Mouse (Mus musculus) forebrain, embryonic 12.5 days (tissue): ENCODE measurements at regions not wholly inside any gene's neighbourhood (a gene's known extent, or its start where the extent isn't known, plus 50 kb on each side); places are given as distances from the start of the nearest gene placed in this dataset.

Source experiments
- ATAC-seq: fragments of 200-750 bp; cut with Nextera tagmentation; 2 replicates; pipeline ENCODE4 v1.8.0; 2017; ENCODE audit warnings: moderate TSS enrichment; ENCODE audit not compliant: low FRiP score
- H3K27ac ChIP-seq: fragments of 300-500 bp; sonication (generic); 2 replicates; pipeline ENCODE4 v1.5.1; 2016; ENCODE audit warnings: mild to moderate bottlenecking
- H3K27me3 ChIP-seq: fragments of 300-500 bp; sonication (generic); 2 replicates; pipeline ENCODE4 v1.6.1; 2016; ENCODE audit warnings: mild to moderate bottlenecking
- H3K36me3 ChIP-seq: fragments of 300-500 bp; sonication (generic); replicated peaks from 2 replicates; pipeline ENCODE4 v1.6.1; 2016; ENCODE audit warnings: mild to moderate bottlenecking
- H3K4me1 ChIP-seq: fragments of 300-500 bp; sonication (generic); 2 replicates; pipeline ENCODE4 v1.6.1; 2016
- H3K4me2 ChIP-seq: fragments of 300-500 bp; sonication (generic); 2 replicates; pipeline ENCODE4 v1.6.1; 2016; ENCODE audit warnings: mild to moderate bottlenecking, moderate library complexity
- H3K4me3 ChIP-seq: fragments of 300-500 bp; sonication (generic); replicated peaks from 2 replicates; pipeline ENCODE4 v1.5.1; 2016; ENCODE audit warnings: mild to moderate bottlenecking
- H3K9ac ChIP-seq: fragments of 300-500 bp; sonication (generic); 2 replicates; pipeline ENCODE4 v1.6.1; 2016; ENCODE audit warnings: mild to moderate bottlenecking
- H3K9me3 ChIP-seq: fragments of 300-500 bp; sonication (generic); 2 replicates; pipeline ENCODE4 v1.6.1; 2016
- WGBS: fragments of 180-500 bp; shearing (Covaris S2); methylation state at CpG from one replicate; pipeline ENCODE4 v1.1.7; 2016; 5-methylcytosine and 5-hydroxymethylcytosine counted together

- H3K9ac ChIP-seq: no peak overlapping the region
- H3K27me3 ChIP-seq: no peaks in the 10 kb centered on the region
- H3K4me1 ChIP-seq: no peaks in the 10 kb centered on the region
- ATAC-seq: 0 out of 2 replicates have a peak, but pooled peaks have one; percentile 23
- no peak overlapping the region for H3K4me2 ChIP-seq
- H3K4me3 ChIP-seq: no peak overlapping the region
- WGBS: 78% methylated on average over 2 of the region's 2 CpGs
- H3K27ac ChIP-seq: no peak overlapping the region
- H3K36me3 ChIP-seq: no peaks in the 10 kb centered on the region
- H3K9me3 ChIP-seq: no peaks in the 10 kb centered on the region
These were observed 420.3 kb downstream of the Basp1 start for GRCm38 (mm10) chr15:24993325-24993673.

GRCm38 (mm10) chr15:24992665-24993324, 420.8 kb downstream of the Basp1 start:
- Histone ChIP-seq H3K9ac (no peak overlapping the region), H3K4me3 (no peak overlapping the region), H3K9me3 (no peaks in the 10 kb centered on the region), H3K27me3 (no peaks in the 10 kb centered on the region), H3K4me1 (no peaks in the 10 kb centered on the region), H3K27ac (peak overlapping the region; percentile 36; the same call in 1 of the 2 replicates), H3K4me2 (no peak overlapping the region), H3K36me3 (no peaks in the 10 kb centered on the region)
- ATAC-seq: 0 out of 2 replicates have a peak, but pooled peaks have one; percentile 57
- 83% methylated on average over 14 of the region's 14 CpGs for WGBS

- H3K9ac ChIP-seq: no peak overlapping the region
- no peak for ATAC-seq
- H3K27me3 ChIP-seq: no peaks in the 10 kb centered on the region
- no peaks in the 10 kb centered on the region for H3K9me3 ChIP-seq
- WGBS: 58% methylated on average over 5 of the region's 5 CpGs
- H3K27ac ChIP-seq: no peak overlapping the region
- no peaks in the 10 kb centered on the region for H3K4me1 ChIP-seq
- H3K4me3 ChIP-seq: no peak overlapping the region
- no peaks in the 10 kb centered on the region for H3K36me3 ChIP-seq
- H3K4me2 ChIP-seq: no peak overlapping the region
These were observed 423.3 kb downstream of the Basp1 start for GRCm38 (mm10) chr15:24990082-24990786.

- WGBS: 54% methylated on average over 4 of the region's 4 CpGs
- no peak overlapping the region for H3K4me3 ChIP-seq
- no peaks in the 10 kb centered on the region for H3K4me1 ChIP-seq
- H3K9me3 ChIP-seq: no peaks in the 10 kb centered on the region
- no peak overlapping the region for H3K4me2 ChIP-seq
- no peaks in the 10 kb centered on the region for H3K36me3 ChIP-seq
- no peak for ATAC-seq
- no peaks in the 10 kb centered on the region for H3K27me3 ChIP-seq
- H3K9ac ChIP-seq: no peak overlapping the region
- no peak overlapping the region for H3K27ac ChIP-seq
These were observed 432.7 kb downstream of the Basp1 start for GRCm38 (mm10) chr15:24980841-24981240.

- Histone ChIP-seq H3K9ac (no peak overlapping the region), H3K4me1 (no peaks in the 10 kb centered on the region), H3K27me3 (no peaks in the 10 kb centered on the region), H3K4me2 (no peak overlapping the region), H3K4me3 (no peak overlapping the region), H3K27ac (no peak overlapping the region), H3K9me3 (no peaks in the 10 kb centered on the region), H3K36me3 (no peaks in the 10 kb centered on the region)
- 71% methylated on average over 5 of the region's 5 CpGs for WGBS
- no peak for ATAC-seq
These were observed 441.5 kb downstream of the Basp1 start for GRCm38 (mm10) chr15:24972020-24972419.

GRCm38 (mm10) chr15:24969391-24969812, 444.2 kb downstream of the Basp1 start:
- 0 out of 2 replicates have a peak, but pooled peaks cover 4% of the 10 kb centered on the region for H3K4me1 ChIP-seq
- no peak overlapping the region for H3K9ac ChIP-seq
- H3K27ac ChIP-seq: no peak overlapping the region
- H3K4me3 ChIP-seq: no peak overlapping the region
- H3K4me2 ChIP-seq: no peak overlapping the region
- no peak for ATAC-seq
- H3K27me3 ChIP-seq: no peaks in the 10 kb centered on the region
- no peaks in the 10 kb centered on the region for H3K36me3 ChIP-seq
- H3K9me3 ChIP-seq: no peaks in the 10 kb centered on the region
- WGBS: 52% methylated on average over 2 of the region's 2 CpGs

- Histone ChIP-seq H3K4me2 (no peak overlapping the region), H3K4me1 (0 out of 2 replicates have a peak, but pooled peaks cover 4% of the 10 kb centered on the region), H3K27me3 (no peaks in the 10 kb centered on the region), H3K36me3 (no peaks in the 10 kb centered on the region), H3K27ac (no peak overlapping the region), H3K9ac (no peak overlapping the region), H3K4me3 (no peak overlapping the region), H3K9me3 (no peaks in the 10 kb centered on the region)
- WGBS: 93% methylated on average over 7 of the region's 7 CpGs
- ATAC-seq: no peak
These were observed 444.8 kb downstream of the Basp1 start for GRCm38 (mm10) chr15:24968636-24969317.

- Histone ChIP-seq H3K9me3 (no peaks in the 10 kb centered on the region), H3K27ac (no peak overlapping the region), H3K4me3 (no peak overlapping the region), H3K9ac (no peak overlapping the region), H3K4me2 (no peak overlapping the region), H3K4me1 (no peaks in the 10 kb centered on the region), H3K36me3 (no peaks in the 10 kb centered on the region), H3K27me3 (no peaks in the 10 kb centered on the region)
- whole genome bisulfite sequencing: 88% methylated on average over 2 of the region's 2 CpGs
- ATAC-seq: no peak
These were observed 483.8 kb downstream of the Basp1 start for GRCm38 (mm10) chr15:24929742-24930141.

- Histone ChIP-seq H3K9ac (no peak overlapping the region), H3K9me3 (no peaks in the 10 kb centered on the region), H3K36me3 (no peaks in the 10 kb centered on the region), H3K27ac (no peak overlapping the region), H3K4me2 (no peak overlapping the region), H3K4me3 (no peak overlapping the region), H3K4me1 (no peaks in the 10 kb centered on the region), H3K27me3 (no peaks in the 10 kb centered on the region)
- no peak for ATAC-seq
- WGBS: 72% methylated on average over 1 of the region's 1 CpGs
These were observed 501.7 kb downstream of the Basp1 start for GRCm38 (mm10) chr15:24911866-24912265.

GRCm38 (mm10) chr15:24911466-24911865, 502.1 kb downstream of the Basp1 start:
- no peaks in the 10 kb centered on the region for H3K36me3 ChIP-seq
- H3K4me1 ChIP-seq: no peaks in the 10 kb centered on the region
- no peak overlapping the region for H3K4me3 ChIP-seq
- no peak overlapping the region for H3K9ac ChIP-seq
- H3K27me3 ChIP-seq: no peaks in the 10 kb centered on the region
- H3K4me2 ChIP-seq: no peak overlapping the region
- no peaks in the 10 kb centered on the region for H3K9me3 ChIP-seq
- 50% methylated on average over 1 of the region's 1 CpGs for WGBS
- H3K27ac ChIP-seq: no peak overlapping the region
- no peak for ATAC-seq

GRCm38 (mm10) chr15:24906957-24907356, 506.6 kb downstream of the Basp1 start:
- 67% methylated on average over 4 of the region's 4 CpGs for WGBS
- Histone ChIP-seq H3K9me3 (no peaks in the 10 kb centered on the region), H3K27me3 (no peaks in the 10 kb centered on the region), H3K9ac (no peak overlapping the region), H3K36me3 (no peaks in the 10 kb centered on the region), H3K4me1 (no peaks in the 10 kb centered on the region), H3K27ac (no peak overlapping the region), H3K4me3 (no peak overlapping the region), H3K4me2 (no peak overlapping the region)
- no peak for ATAC-seq

GRCm38 (mm10) chr15:24878846-24879245, 534.7 kb downstream of the Basp1 start:
- Histone ChIP-seq H3K9me3 (no peaks in the 10 kb centered on the region), H3K4me1 (peaks cover 3% of the 10 kb centered on the region; the same call in 1 of the 2 replicates), H3K4me2 (no peak overlapping the region), H3K4me3 (no peak overlapping the region), H3K27me3 (no peaks in the 10 kb centered on the region), H3K9ac (no peak overlapping the region), H3K36me3 (no peaks in the 10 kb centered on the region), H3K27ac (0 out of 2 replicates have a peak overlapping the region, but pooled peaks have one; percentile 25)
- WGBS: 57% methylated on average over 1 of the region's 1 CpGs
- peak; percentile 31; the same call in 1 of the 2 replicates for ATAC-seq
